Mouse (Mus musculus) cerebellum, adult 2 months (tissue): Measurements from ENCODE around the gene Krtap5-5.
"Not testable (repeated sequence)": the region's sequence is repeated elsewhere in the genome, so short reads cannot be mapped to it uniquely, and the experiment has no call there.

Experiments
- CTCF ChIP-seq: fragments of 200-500 bp; IDR thresholded peaks from 2 replicates; pipeline ENCODE4 v1.5.1; 2011; ENCODE audit warnings: low read depth, mild to moderate bottlenecking, control low read depth, low read length, moderate library complexity, borderline replicate concordance; ENCODE audit not compliant: insufficient read depth
- POLR2A ChIP-seq: fragments of 200-500 bp; IDR thresholded peaks from 2 replicates; pipeline ENCODE4 v1.6.1; 2011; ENCODE audit warnings: low read length, control low read depth, borderline replicate concordance; ENCODE audit not compliant: insufficient read depth

GRCm38 (mm10) chr7:142278183-142278582 lies 48.4 kb upstream of the Krtap5-5 start:
- peak; percentile 66; the same call in 1 of the 2 replicates for TF ChIP-seq CTCF
- TF ChIP-seq POLR2A = not testable (repeated sequence)
